Mouse (Mus musculus): ENCODE data around the gene Cpne9.
"Not testable (repeated sequence)": the region's sequence is repeated elsewhere in the genome, so short reads cannot be mapped to it uniquely, and the experiment has no call there.

Gene Cpne9

DNA sequence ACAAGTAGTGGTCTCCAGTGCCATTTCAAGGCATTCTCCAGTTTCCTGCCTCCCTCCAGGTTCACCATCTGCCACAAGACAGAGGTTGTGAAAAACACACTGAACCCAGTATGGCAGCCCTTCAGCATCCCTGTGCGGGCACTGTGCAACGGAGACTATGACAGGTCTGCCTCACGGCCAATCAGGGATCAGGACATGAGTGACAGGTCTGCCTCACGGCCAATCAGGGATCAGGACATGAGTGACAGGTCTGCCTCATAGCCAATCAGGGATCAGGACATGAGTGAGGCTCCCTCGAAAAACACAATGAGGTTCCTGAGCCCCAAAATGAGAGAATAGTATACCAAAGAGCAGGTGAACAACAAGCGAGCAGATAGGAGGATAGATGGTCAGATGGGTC, 8.2 kb downstream of the Cpne9 start:
- no peak for DNase-seq

DNA sequence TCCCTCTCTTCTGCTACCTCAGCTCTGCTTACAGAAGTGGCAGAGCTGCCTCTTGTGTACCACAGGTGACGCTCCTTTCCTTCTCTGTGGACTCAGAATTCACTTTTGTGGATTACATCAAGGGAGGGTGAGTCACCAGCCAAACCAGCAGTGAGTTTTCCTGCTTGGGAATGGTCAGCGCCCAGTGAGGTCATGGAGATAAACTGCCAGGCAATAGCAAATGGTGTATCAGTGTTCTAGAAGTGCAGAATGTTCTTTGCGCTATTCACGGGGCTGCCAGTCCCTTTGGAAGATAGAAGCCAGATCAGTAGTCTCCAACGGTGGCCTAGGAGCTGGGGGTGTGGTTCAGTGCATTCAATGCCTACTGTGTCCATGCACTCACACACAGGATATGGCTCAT, 10.8 kb downstream of the Cpne9 start:
- no peak for DNase-seq

DNA sequence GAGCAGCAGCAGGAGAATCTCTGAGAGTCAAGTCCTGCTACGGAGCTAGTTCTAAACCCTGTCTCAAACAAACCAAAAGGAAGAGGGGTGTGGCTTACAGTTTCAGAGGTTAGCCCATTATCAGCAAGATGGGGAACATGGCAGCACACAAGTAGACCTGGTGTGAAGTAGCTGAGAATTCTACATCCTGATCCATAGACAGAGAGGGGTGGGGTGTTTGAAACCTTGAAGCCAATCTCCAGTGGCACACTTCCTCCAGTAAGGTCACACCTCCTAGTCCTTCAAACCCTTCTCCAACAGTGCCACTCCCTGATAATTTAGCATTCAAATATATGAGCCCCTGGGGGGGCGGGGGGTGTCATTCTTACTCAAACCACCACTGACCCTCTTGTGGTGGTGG, 13.9 kb downstream of the Cpne9 start:
- DNase-seq, result no peak

DNA sequence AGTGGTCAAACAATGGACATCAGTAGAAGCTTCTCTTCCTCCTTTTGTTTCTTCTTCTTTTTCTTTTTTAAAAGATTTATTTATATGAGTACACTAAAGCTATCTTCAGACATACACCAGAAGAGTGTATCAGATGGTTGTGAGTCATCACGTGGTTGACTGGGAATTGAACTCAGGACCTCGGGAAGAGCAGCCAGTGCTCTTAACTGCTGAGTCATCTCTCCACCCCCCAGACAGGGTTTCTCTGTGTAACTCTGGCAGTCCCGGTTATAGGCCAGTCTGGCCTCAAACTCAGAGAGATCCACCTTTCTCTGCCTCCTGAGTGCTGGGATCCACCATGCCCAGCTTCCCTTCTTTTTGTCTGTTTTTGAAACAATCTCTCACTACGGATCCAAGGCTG, 14.5 kb downstream of the Cpne9 start:
- DNase-seq, result no peak

DNA sequence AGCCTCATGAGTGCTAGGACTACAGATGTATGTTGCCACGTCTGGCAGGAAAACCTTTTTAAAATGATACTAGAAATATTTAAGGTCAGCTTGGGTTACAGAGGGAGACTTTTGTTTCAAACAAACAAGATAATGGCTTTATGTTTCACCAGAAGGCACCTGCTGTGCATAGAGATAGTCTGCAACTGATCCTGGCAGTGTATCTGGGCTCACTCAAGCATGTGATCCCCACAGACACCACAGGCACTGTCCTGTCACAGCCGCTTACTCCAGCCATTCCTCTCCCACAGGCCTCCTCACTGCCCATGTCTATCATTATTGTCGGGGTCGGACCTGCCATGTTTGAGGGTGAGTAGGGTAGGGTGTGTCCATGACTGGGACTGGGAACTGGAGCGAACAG, 19.2 kb downstream of the Cpne9 start:
- no peak for DNase-seq

DNA sequence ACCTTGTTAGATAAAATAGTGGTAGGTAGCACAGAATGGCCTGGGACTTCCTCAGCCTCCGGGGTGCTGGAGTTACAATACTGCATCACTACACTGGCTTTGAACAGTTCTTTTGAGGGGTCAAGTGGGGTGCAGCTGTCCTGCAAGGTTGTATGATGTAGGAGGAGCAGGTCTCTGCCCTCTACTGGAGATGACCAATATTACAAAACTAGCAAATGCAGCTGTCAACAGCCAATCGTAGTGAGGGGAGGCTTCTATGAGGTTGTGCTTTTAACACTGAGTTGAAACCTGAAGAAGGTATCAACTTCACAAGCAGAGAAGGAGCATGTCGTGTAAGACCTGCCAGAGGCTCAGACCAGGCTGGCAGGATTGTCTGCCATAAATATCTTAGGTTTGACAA, 20.2 kb downstream of the Cpne9 start:
- peak in 1 of 2 experiments; percentile 21 for DNase-seq

DNA sequence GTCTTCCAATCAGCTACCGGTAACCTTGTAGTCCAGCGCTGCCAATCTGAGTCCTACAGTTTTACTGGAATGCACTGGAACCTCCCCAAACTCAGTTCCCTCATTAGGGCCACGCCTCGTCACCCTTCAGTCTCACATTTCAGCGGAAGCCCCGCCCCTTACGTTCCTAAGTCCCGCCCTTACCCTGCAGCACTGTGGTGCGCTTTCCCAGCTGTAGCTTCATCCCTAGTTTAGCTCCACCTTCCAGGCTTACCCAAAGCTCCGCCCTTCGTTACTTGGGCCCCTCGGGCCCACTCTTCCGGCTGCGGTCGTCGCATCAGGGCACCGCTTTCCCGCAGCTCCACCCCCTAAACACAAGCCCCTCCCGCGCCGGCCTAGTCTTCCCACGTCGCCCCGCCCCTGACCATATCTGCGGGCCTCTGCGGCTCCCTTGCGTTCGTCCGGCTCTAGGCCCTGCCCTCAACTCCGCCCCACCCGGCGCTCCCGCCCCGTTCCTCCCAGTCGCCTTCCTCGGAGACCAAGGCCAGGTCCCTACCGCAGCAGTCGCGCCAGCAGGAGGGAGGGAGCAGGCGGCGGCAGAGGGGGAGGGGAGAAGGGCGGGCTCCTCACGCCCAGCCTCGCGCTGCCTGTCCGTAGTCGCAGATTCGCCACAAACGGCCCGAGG, 24.3 kb downstream of the Cpne9 start:
- peak; percentile 99 to 100 for DNase-seq

DNA sequence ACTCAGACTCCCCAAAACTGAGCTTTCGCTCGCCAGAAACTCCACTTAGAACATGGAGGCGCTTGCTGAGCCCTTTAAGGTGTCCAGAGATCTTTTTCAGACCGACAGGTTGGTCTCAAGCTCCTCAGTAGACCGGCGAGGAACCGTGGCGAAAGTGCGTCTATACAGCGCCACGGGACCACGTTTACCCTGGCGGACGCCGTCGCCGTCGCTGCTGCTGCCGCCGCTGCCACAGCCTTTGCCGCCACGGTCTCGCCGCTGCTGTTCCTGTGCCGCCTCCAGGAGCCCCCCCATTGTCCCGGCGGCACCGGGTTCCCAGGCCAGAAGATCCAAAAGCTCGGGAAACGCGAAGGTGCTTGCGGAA, 24.9 kb downstream of the Cpne9 start, which contains the start of gene Brpf1:
TSS of gene Brpf1 (plus strand) at position 152 of the 364 bp plus-strand sequence.
- peak in 1 of 2 experiments; percentile 62 for DNase-seq

DNA sequence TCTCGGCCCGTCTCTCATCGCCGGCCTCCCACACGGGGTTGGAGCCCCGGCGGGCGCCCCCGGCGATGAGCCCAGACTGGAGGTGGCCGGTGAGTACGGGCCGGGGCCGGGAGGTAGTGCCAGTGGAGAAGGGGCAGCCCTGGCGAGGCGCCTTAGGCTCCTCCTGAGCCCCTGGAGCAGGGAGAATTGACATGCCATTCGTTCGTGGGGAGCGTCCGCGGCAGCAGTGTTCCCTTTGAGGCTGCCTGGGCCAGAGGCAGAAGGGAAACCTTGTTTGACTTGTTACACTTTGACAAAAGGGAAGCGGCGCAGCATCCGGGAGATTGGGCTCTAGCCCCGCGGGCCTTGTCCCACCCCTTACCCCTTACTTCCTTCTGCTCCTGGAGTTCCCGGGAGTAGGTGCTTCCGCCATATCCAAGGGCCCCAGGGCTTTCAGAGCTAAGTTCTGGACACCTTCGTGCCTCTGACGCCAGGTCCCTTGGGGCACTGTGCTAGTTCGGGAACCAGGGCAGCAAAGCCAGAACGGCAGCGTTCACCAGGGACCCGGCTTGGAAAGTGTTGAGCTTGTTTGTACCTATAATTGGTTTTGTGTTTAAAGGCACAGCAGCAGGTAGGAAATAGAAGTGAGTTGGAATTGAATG, 25.5 kb downstream of the Cpne9 start:
- DNase-seq, result peak in 1 of 2 experiments; percentile 42

DNA sequence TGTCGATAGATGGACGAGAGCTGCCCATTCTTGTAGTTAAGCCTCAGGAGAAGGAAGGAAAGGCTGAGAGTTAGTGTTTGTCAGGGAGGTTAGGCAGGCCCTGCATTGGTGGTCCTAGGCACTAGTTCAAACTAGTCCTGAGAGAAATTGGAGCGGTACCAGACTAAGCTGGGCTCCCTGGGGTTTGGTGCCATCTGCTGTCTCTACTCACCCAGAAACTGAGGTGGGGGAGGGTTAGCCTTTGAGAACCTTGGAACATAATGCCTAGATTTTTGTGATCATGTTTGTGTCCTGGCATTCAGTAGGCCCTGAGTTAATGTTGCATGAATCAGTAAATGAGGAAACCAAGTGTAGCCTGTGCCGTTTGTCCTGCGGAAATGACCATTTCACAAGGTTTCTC, 26.0 kb downstream of the Cpne9 start:
- DNase-seq, result peak; percentile 73 to 77

DNA sequence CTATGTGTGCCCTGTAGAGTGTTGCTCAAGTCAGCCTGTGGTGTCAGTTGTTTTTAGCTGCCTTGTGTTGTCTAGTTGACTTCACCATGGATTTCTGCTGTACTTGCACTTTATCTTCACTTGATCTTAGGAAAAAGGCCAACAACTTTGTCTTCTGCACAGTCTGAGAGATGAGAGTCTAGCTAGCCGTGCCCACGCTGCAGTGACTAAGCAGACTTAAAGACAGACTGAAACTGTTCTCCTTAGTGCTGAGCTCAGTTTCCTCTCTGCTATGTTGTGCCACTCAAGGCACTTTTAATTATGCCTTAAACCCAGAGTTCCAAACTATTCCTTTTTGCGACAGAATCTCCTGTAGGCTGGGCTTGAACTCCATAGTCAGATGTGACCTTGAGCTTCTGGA, 33.9 kb downstream of the Cpne9 start:
- DNase-seq, result no peak

DNA sequence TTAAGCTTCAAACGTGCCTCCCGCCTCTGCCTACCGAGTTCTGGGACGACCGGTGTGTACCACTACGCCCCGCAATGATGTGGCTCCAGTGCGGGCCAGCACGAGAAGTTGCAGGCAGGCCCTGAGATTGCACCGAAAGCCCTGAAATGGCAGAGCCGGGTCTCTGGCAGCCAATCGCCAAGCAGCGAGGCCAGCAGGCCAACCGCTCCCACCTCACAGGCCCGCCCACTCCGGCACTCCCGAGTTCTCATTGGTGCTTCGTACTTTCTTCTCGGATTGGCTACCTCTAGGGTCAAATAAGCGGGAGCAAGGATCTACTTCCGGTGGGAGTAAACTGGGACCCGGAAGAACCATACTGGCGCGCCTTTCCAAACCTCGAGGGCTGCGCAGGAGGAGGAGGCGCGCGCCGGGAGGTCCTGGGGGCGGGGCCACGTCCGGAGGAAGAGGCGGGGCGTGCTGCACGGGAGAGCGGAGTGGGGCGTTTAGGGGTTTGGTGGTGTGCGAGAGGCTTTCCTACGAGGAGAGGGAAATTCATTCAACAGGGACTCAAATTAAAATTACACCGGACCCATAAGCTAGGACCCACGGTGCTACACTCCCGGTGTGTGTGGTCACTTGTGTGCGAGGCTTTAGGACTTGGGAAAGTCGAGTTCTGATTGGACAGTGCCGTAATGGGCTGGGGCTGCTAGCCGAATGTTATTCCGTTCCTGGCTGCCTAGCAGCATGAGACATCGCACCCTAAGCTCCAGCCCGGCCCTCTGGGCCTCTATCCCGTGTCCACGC, 44.6 kb downstream of the Cpne9 start, which contains the start of gene Ogg1:
TSS of gene Ogg1 (plus strand) at position 440 of the 783 bp plus-strand sequence.
- peak; percentile 95 to 99 for DNase-seq

DNA sequence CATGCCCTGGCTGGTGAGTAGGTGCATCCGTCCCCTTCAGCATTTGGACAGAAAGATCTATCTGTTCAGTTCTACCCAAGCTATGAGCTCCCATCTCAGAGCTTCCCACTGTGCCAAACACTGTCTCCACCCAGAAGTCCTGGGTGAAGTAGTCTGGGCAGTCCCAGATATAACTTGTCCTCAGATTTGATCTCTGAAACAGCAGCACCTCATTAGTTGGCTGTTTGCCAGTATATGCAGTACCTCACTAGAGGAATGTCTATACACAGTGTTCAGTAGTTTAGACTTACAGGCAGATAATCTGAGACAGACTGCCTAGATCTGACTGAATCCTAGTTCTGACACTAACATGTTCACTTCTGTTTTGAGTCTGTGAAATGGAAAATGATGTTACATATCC, 47.3 kb downstream of the Cpne9 start:
- DNase-seq, result no peak

DNA sequence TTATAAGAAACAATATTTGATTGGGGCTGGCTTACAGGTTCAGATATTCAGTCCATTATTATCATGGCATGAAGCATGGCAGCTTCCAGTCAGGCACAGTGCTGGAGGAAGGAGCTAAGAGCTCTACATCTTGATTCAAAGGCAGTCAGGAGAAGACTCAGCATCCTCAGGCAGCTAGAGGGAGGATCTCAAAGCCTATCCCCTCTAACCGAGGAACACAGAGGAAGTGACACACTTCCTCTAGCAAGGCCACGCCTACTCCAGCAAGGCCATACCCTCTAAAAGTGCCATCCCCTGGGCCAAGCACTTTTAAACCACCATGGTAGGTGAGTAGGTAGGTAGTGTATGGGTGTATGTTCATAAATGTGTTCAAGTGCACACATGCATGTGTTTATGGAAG, 48.4 kb downstream of the Cpne9 start:
- DNase-seq, result no peak

DNA sequence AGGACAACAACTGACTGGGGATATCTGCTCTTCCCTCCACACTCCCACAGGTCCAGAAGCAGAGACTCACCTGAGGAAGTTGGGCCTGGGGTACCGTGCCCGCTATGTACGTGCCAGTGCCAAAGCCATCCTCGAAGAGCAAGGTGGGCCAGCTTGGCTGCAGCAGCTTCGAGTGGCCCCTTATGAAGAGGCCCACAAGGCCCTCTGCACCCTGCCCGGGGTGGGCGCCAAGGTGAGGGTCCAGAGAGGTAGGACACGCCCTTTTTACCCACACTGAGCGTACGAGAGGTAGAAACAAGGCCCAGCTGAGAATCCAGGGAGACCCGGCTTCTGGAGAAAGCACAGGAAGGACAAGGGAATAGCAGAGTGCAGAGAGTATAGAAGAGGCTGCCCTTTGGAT, 49.6 kb downstream of the Cpne9 start:
- DNase-seq, result no peak

DNA sequence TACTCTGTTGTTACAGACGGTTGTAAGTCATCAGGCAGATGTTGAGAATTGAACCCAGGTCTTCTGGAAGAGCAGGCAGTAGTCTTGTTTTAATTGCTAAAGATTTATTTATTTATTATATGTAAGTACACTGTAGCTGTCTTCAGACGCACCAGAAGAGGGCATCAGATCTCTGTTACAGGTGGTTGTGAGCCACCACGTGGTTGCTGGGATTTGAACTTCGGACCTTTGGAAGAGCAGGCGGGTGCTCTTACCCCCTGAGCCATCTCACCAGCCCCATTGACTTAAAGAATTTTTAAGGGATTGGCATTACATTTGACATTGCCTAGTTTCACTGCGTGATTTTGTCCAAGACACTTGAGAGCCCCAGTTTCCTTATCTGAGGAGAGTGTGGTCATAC, 50.6 kb downstream of the Cpne9 start:
- DNase-seq, result not testable (repeated sequence)

DNA sequence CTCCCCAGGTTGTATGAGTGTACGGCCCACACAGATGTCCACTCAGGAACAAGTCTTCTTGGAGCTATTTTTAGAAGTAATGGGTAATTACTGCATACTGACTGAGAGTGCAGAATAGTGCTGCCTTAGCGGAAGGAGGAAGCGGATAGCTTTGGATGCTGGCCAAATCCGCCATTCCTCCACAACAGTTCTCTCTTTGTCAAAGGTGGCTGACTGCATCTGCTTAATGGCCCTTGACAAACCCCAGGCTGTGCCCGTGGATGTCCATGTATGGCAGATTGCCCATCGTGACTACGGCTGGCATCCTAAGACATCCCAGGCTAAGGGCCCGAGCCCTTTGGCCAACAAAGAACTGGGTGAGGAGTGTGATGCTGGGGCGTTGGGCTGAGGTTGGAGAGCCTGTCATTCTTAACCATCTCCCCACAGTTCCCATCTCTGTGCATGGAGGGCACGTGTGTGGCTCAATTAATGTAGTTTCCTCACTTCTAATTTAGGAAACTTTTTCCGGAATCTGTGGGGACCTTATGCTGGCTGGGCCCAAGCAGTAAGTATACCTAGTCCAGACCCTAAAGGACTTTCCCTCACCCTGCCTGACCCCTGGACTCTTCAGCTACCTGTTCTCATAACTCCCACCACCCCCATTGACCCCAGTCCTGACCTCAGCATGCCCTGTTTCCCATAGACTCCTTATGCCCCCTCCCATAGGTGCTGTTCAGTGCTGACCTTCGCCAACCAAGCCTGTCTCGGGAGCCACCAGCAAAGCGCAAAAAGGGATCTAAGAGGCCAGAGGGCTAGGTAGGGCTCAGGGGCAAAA, 51.2 kb downstream of the Cpne9 start:
- DNase-seq, result peak; percentile 29 to 32

DNA sequence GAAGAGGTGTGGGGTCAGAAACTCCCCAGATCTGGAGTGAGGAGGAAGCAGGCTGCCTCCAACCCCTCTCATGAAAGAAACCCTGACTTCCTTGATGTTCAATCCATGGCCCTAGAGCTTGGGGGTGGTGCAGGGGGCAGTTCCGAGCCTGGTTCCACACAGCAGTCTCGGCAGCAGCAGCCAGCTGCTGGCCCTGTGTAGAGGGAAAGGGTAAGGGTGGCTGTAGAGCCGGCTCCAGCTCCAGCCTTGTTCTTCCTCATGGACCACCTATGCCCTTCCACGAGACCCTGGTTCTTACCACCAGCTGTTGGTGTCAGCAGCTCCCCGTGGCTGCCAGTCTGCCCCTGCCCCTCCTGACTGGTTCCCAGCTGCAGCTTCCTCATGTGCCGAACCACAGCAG, 52.1 kb downstream of the Cpne9 start:
- DNase-seq, result no peak

DNA sequence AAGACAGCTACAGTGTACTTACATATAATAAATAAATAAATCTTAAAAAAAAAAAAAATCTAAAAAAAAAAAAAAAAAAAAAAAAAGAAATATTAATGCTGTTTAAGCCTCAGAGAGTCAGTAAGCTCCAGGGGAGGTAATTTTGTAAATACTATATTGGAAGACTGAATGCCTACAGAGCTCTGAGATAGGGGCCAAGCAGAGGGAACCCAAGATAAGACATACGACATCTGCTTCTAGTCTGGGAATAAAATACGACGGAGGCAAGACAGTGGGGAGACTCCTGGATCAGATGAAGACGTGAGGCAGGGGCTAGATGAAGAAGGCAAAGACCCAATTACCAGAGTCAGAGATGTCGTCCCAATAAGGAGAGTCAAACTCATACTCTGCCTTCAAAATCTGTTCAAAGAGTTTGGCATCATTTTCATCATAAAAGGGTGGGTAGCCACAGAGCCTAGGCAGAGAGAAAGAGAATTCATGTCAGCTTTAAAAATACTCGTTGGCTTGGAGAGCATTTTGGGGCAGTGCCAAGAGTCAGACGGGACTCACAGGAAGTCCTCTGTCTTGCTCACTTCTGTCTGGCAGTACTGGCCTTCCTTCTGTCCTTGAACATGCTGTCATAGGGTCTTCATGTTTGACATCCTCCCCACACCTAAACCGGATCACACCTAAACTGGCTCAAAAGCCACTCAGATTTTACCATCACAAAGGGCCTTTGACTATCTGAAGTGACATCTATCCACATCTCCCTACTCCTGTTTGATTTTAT, 54.9 kb downstream of the Cpne9 start:
- no peak for DNase-seq

DNA sequence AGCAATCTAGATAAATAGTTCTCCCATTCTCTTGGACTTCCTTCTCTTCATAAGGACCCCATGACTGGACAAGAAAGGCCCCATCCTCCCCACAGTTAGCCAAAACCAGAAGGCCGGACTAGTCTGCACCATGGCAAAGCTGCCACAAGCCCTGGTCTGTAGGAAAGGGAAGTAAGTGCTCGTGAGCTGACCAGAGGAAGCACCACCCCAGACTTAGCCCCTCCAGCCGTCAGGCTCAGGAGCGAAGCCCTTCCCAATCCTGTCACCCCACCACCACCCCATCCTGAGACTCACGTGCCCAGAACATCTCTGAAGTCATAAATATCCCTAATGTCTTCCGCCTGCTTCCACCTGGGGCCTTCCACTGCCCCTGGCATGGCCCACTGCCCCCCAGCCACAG, 59.5 kb downstream of the Cpne9 start:
- no peak for DNase-seq

DNA sequence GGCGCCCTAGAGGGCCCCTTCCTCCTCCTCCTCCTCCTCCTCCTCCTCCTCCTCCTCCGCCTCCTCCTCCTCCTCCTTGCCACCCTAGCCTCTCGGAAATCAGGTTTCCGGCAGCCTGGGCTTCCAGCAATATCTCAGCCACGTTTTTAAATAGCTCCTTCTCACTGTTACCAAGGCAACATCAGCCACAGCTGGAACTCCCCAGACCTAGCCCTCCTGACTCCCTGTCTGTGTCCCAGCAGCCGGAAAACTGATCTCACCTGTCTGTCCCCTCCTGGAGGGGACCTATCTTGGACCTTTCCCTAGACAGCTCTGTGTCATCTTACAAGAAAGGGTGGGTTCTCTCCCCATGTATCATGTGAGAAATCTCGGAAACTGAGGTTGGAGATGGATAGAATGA, 60.2 kb downstream of the Cpne9 start:
- DNase-seq, result no peak

Data from cerebellum, adult 18-20 months (tissue).